Mouse (Mus musculus) large intestine, adult 2 months (tissue): ENCODE results near the gene Wdr83. TPM values are rescaled to one million over a fixed set of nuclear protein-coding genes. Genes with fewer than 3 reads are reported as not detected.
"Not testable (repeated sequence)": the region's sequence is repeated elsewhere in the genome, so short reads cannot be mapped to it uniquely, and the experiment has no call there.

Experiments used
- DNase-seq: peaks from one replicate; pipeline ENCODE4 v3.0.0-alpha.2; 2012; ENCODE audit warnings: low read depth, low spot score
- WGBS: fragments of 180-500 bp; shearing (Covaris S2); methylation state at CpG from one replicate; pipeline ENCODE4 v1.1.7; 2018; 5-methylcytosine and 5-hydroxymethylcytosine counted together
- polyA plus RNA-seq: library from polyadenylated mRNA; depleted of rRNA; stranded (reverse); fragments of >200 nt; gene quantifications from 2 replicates; pipeline ENCODE4 v1.2.3, GENCODE M21; 2012; rRNA removed

Gene Wdr83
- polyA plus RNA-seq = 29.4 and 33.9 TPM in 2 replicates

- under 1% methylated on average over 9 of the region's 9 CpGs for WGBS
- peak; percentile 21 for DNase-seq
Measured at GRCm38 (mm10) chr8:85081216-85081555, at the start of gene Wdr83. Wdr83 (minus strand) TSS chr8:85081306.

- 94% methylated on average over 8 of the region's 8 CpGs for WGBS
Measured at GRCm38 (mm10) chr8:85123691-85124090, 42.6 kb upstream of the Wdr83 start.

GRCm38 (mm10) chr8:85122995-85123394 is 41.9 kb upstream of the Wdr83 start, which contains the start of gene Zfp791:
Zfp791 (minus strand) TSS chr8:85123095.
- WGBS = 72% methylated on average over 3 of the region's 3 CpGs
- DNase-seq = no peak

More at GRCm38 (mm10) chr8:85123691-85124090, 42.6 kb upstream of the Wdr83 start:
- no peak for DNase-seq

GRCm38 (mm10) chr8:85120251-85120650 is 39.1 kb upstream of the Wdr83 start:
- 85% methylated on average over 5 of the region's 5 CpGs for WGBS
- not testable (repeated sequence) for DNase-seq

GRCm38 (mm10) chr8:85119052-85119981 is 38.2 kb upstream of the Wdr83 start:
- 5% methylated on average over 37 of the region's 37 CpGs for WGBS
- DNase-seq = peak; percentile 80

GRCm38 (mm10) chr8:85116984-85117383 is 35.9 kb upstream of the Wdr83 start:
- DNase-seq = no peak
- WGBS = 70% methylated on average over 7 of the region's 7 CpGs

GRCm38 (mm10) chr8:85115501-85115900 is 34.4 kb upstream of the Wdr83 start:
- 84% methylated on average over 4 of the region's 4 CpGs for WGBS
- no peak for DNase-seq

GRCm38 (mm10) chr8:85113241-85113640 is 32.1 kb upstream of the Wdr83 start:
- WGBS = 93% methylated on average over 10 of the region's 10 CpGs
- no peak for DNase-seq

GRCm38 (mm10) chr8:85100076-85100665 is 19.1 kb upstream of the Wdr83 start:
- no peak for DNase-seq
- 80% methylated on average over 4 of the region's 4 CpGs for WGBS

GRCm38 (mm10) chr8:85096850-85097249 is 15.7 kb upstream of the Wdr83 start:
- 82% methylated on average over 4 of the region's 4 CpGs for WGBS
- DNase-seq = no peak

GRCm38 (mm10) chr8:85096196-85096595 is 15.1 kb upstream of the Wdr83 start:
- no peak for DNase-seq
- 94% methylated on average over 16 of the region's 16 CpGs for WGBS

- 96% methylated on average over 7 of the region's 7 CpGs for WGBS
Measured at GRCm38 (mm10) chr8:85095566-85095965, 14.5 kb upstream of the Wdr83 start.

GRCm38 (mm10) chr8:85095051-85095450 is 13.9 kb upstream of the Wdr83 start:
- 95% methylated on average over 13 of the region's 13 CpGs for WGBS
- DNase-seq = no peak

More at GRCm38 (mm10) chr8:85095566-85095965, 14.5 kb upstream of the Wdr83 start:
- no peak for DNase-seq

GRCm38 (mm10) chr8:85091526-85092090 is 10.5 kb upstream of the Wdr83 start:
- 66% methylated on average over 21 of the region's 21 CpGs for WGBS
- DNase-seq = no peak

GRCm38 (mm10) chr8:85090856-85091255 is 9.8 kb upstream of the Wdr83 start:
- DNase-seq = no peak
- 77% methylated on average over 11 of the region's 11 CpGs for WGBS

GRCm38 (mm10) chr8:85088771-85089170 is 7.7 kb upstream of the Wdr83 start:
- no peak for DNase-seq
- 74% methylated on average over 2 of the region's 2 CpGs for WGBS

- no peak for DNase-seq
- WGBS = 85% methylated on average over 3 of the region's 3 CpGs
Measured at GRCm38 (mm10) chr8:85086238-85086637, 5.1 kb upstream of the Wdr83 start.

- no peak for DNase-seq
- WGBS = 76% methylated on average over 8 of the region's 8 CpGs
Measured at GRCm38 (mm10) chr8:85084633-85085032, 3.5 kb upstream of the Wdr83 start.

- DNase-seq = peak; percentile 94
- WGBS = under 1% methylated on average over 30 of the region's 30 CpGs
Measured at GRCm38 (mm10) chr8:85083108-85083813, 2.2 kb upstream of the Wdr83 start, which contains the start of gene Man2b1. Man2b1 (plus strand) TSS chr8:85083270.

GRCm38 (mm10) chr8:85082169-85082568 is 1.1 kb upstream of the Wdr83 start:
- 76% methylated on average over 4 of the region's 4 CpGs for WGBS
- DNase-seq = not testable (repeated sequence)
